Mouse (Mus musculus): ENCODE results near the gene Col27a1. TPM values are rescaled to one million over a fixed set of nuclear protein-coding genes. Genes with fewer than 3 reads are reported as not detected.

The Col27a1 gene
- polyA plus RNA-seq, 1 experiment from 2014 or later: 19.3 TPM

GRCm38 (mm10) chr4:63355877-63356665 is 142.3 kb downstream of the Col27a1 start, which contains the start of gene Orm3:
Gene Orm3 (plus strand): TSS chr4:63356162.
- Histone ChIP-seq H3K9me3 (no peaks in the 10 kb centered on the region), H3K4me3 (no peak within 1 kb of the TSS), H3K27ac (no peak within 1 kb of the TSS), H3K27me3 (no peaks in the 10 kb centered on the region), H3K36me3 (no peaks in the 10 kb centered on the region), H3K9ac (no peak within 1 kb of the TSS), H3K4me1 (no peaks in the 10 kb centered on the region), H3K4me2 (replicated peaks) (no peak within 1 kb of the TSS)
- 88% methylated on average over 4 of the region's 4 CpGs for WGBS
- ATAC-seq (ENCODE audit: insufficient number of reproducible peaks, insufficient read depth, low FRiP score, low TSS enrichment): no peak

- no peak overlapping the region for H3K4me3 ChIP-seq
- no peak for ATAC-seq (ENCODE audit: insufficient number of reproducible peaks, insufficient read depth, low FRiP score, low TSS enrichment)
- no peaks in the 10 kb centered on the region for H3K36me3 ChIP-seq
- H3K27ac ChIP-seq: no peak overlapping the region
- H3K4me2 ChIP-seq (replicated peaks): no peak overlapping the region
- H3K9ac ChIP-seq: no peak overlapping the region
- 56% methylated on average over 2 of the region's 2 CpGs for WGBS
- no peaks in the 10 kb centered on the region for H3K4me1 ChIP-seq
- H3K9me3 ChIP-seq: no peaks in the 10 kb centered on the region
- no peaks in the 10 kb centered on the region for H3K27me3 ChIP-seq
Measured at GRCm38 (mm10) chr4:63356981-63357570, 143.3 kb downstream of the Col27a1 start.

- Histone ChIP-seq H3K27me3 (no peaks in the 10 kb centered on the region), H3K4me1 (no peaks in the 10 kb centered on the region), H3K36me3 (no peaks in the 10 kb centered on the region), H3K27ac (no peak overlapping the region), H3K4me2 (replicated peaks) (no peak overlapping the region), H3K9ac (no peak overlapping the region), H3K4me3 (no peak overlapping the region), H3K9me3 (no peaks in the 10 kb centered on the region)
- 67% methylated on average over 6 of the region's 6 CpGs for WGBS
- no peak for ATAC-seq (ENCODE audit: insufficient number of reproducible peaks, insufficient read depth, low FRiP score, low TSS enrichment)
Measured at GRCm38 (mm10) chr4:63359861-63360260, 146.1 kb downstream of the Col27a1 start.

GRCm38 (mm10) chr4:63362150-63362549 is 148.3 kb downstream of the Col27a1 start, which contains the start of gene Orm2:
Gene Orm2 (plus strand): TSS chr4:63362449.
- Histone ChIP-seq H3K9ac (no peak within 1 kb of the TSS), H3K27ac (no peak within 1 kb of the TSS), H3K27me3 (no peaks in the 10 kb centered on the region), H3K36me3 (no peaks in the 10 kb centered on the region), H3K9me3 (no peaks in the 10 kb centered on the region), H3K4me1 (no peaks in the 10 kb centered on the region), H3K4me2 (replicated peaks) (no peak within 1 kb of the TSS), H3K4me3 (no peak within 1 kb of the TSS)
- WGBS: 93% methylated on average over 5 of the region's 5 CpGs
- no peak for ATAC-seq (ENCODE audit: insufficient number of reproducible peaks, insufficient read depth, low FRiP score, low TSS enrichment)

GRCm38 (mm10) chr4:63368577-63368976 is 154.8 kb downstream of the Col27a1 start:
- WGBS: 14% methylated on average over 4 of the region's 4 CpGs
- Histone ChIP-seq H3K9ac (no peak overlapping the region), H3K4me3 (no peak overlapping the region), H3K9me3 (no peaks in the 10 kb centered on the region), H3K27ac (no peak overlapping the region), H3K4me1 (no peaks in the 10 kb centered on the region), H3K4me2 (replicated peaks) (no peak overlapping the region), H3K36me3 (peaks cover 54% of the 10 kb centered on the region), H3K27me3 (no peaks in the 10 kb centered on the region)
- no peak for ATAC-seq (ENCODE audit: insufficient number of reproducible peaks, insufficient read depth, low FRiP score, low TSS enrichment)

GRCm38 (mm10) chr4:63370897-63371296 is 157.1 kb downstream of the Col27a1 start:
- 50% methylated on average over 7 of the region's 7 CpGs for WGBS
- H3K27me3 ChIP-seq: no peaks in the 10 kb centered on the region
- no peak for ATAC-seq (ENCODE audit: insufficient number of reproducible peaks, insufficient read depth, low FRiP score, low TSS enrichment)
- no peaks in the 10 kb centered on the region for H3K9me3 ChIP-seq
- H3K4me3 ChIP-seq: no peak overlapping the region
- no peak overlapping the region for H3K9ac ChIP-seq
- no peak overlapping the region for H3K4me2 ChIP-seq (replicated peaks)
- peaks cover 77% of the 10 kb centered on the region for H3K36me3 ChIP-seq
- no peak overlapping the region for H3K27ac ChIP-seq
- H3K4me1 ChIP-seq: no peaks in the 10 kb centered on the region

- no peak overlapping the region for H3K4me2 ChIP-seq (replicated peaks)
- H3K9me3 ChIP-seq: no peaks in the 10 kb centered on the region
- H3K4me1 ChIP-seq: no peaks in the 10 kb centered on the region
- no peak for ATAC-seq (ENCODE audit: insufficient number of reproducible peaks, insufficient read depth, low FRiP score, low TSS enrichment)
- no peaks in the 10 kb centered on the region for H3K27me3 ChIP-seq
- H3K9ac ChIP-seq: no peak overlapping the region
- WGBS: 65% methylated on average over 3 of the region's 3 CpGs
- H3K36me3 ChIP-seq: peaks cover 87% of the 10 kb centered on the region
- no peak overlapping the region for H3K4me3 ChIP-seq
- no peak overlapping the region for H3K27ac ChIP-seq
Measured at GRCm38 (mm10) chr4:63371890-63372289, 158.1 kb downstream of the Col27a1 start.

- Histone ChIP-seq H3K4me2 (replicated peaks) (no peak overlapping the region), H3K9ac (no peak overlapping the region), H3K36me3 (peaks cover 91% of the 10 kb centered on the region), H3K27ac (no peak overlapping the region), H3K4me3 (no peak overlapping the region), H3K4me1 (no peaks in the 10 kb centered on the region), H3K9me3 (no peaks in the 10 kb centered on the region), H3K27me3 (no peaks in the 10 kb centered on the region)
- WGBS: 87% methylated on average over 8 of the region's 8 CpGs
- ATAC-seq (ENCODE audit: insufficient number of reproducible peaks, insufficient read depth, low FRiP score, low TSS enrichment): no peak
Measured at GRCm38 (mm10) chr4:63373404-63373803, 159.6 kb downstream of the Col27a1 start.

- Histone ChIP-seq H3K4me3 (no peak overlapping the region), H3K27me3 (no peaks in the 10 kb centered on the region), H3K4me1 (no peaks in the 10 kb centered on the region), H3K9me3 (no peaks in the 10 kb centered on the region), H3K9ac (no peak overlapping the region), H3K27ac (no peak overlapping the region), H3K4me2 (replicated peaks) (no peak overlapping the region), H3K36me3 (peaks cover 94% of the 10 kb centered on the region)
- ATAC-seq (ENCODE audit: insufficient number of reproducible peaks, insufficient read depth, low FRiP score, low TSS enrichment): no peak
- 83% methylated on average over 12 of the region's 12 CpGs for WGBS
Measured at GRCm38 (mm10) chr4:63374331-63374730, 160.5 kb downstream of the Col27a1 start.

- no peak for ATAC-seq (ENCODE audit: insufficient number of reproducible peaks, insufficient read depth, low FRiP score, low TSS enrichment)
- Histone ChIP-seq H3K36me3 (peaks cover 93% of the 10 kb centered on the region), H3K9me3 (no peaks in the 10 kb centered on the region), H3K9ac (no peak overlapping the region), H3K27me3 (no peaks in the 10 kb centered on the region), H3K4me2 (replicated peaks) (no peak overlapping the region), H3K27ac (no peak overlapping the region), H3K4me3 (no peak overlapping the region), H3K4me1 (no peaks in the 10 kb centered on the region)
- WGBS: 72% methylated on average over 1 of the region's 1 CpGs
Measured at GRCm38 (mm10) chr4:63375367-63375766, 161.6 kb downstream of the Col27a1 start.

- H3K4me2 ChIP-seq (replicated peaks): no peak overlapping the region
- no peak overlapping the region for H3K4me3 ChIP-seq
- no peak for ATAC-seq (ENCODE audit: insufficient number of reproducible peaks, insufficient read depth, low FRiP score, low TSS enrichment)
- H3K4me1 ChIP-seq: no peaks in the 10 kb centered on the region
- no peak overlapping the region for H3K9ac ChIP-seq
- H3K36me3 ChIP-seq: peaks cover 97% of the 10 kb centered on the region
- H3K27me3 ChIP-seq: no peaks in the 10 kb centered on the region
- no peaks in the 10 kb centered on the region for H3K9me3 ChIP-seq
- 71% methylated on average over 7 of the region's 7 CpGs for WGBS
- no peak overlapping the region for H3K27ac ChIP-seq
Measured at GRCm38 (mm10) chr4:63377483-63377882, 163.7 kb downstream of the Col27a1 start.

GRCm38 (mm10) chr4:63382676-63383369 is 169.0 kb downstream of the Col27a1 start:
- 94% methylated on average over 4 of the region's 4 CpGs for whole genome bisulfite sequencing
- H3K9me3 ChIP-seq: no peaks in the 10 kb centered on the region
- H3K27me3 ChIP-seq: no peaks in the 10 kb centered on the region
- no peak overlapping the region for H3K9ac ChIP-seq
- H3K4me2 ChIP-seq (replicated peaks): no peak overlapping the region
- H3K36me3 ChIP-seq: peaks cover 84% of the 10 kb centered on the region
- H3K4me1 ChIP-seq: no peaks in the 10 kb centered on the region
- H3K4me3 ChIP-seq: no peak overlapping the region
- H3K27ac ChIP-seq: no peak overlapping the region
- no peak for ATAC-seq (ENCODE audit: insufficient number of reproducible peaks, insufficient read depth, low FRiP score, low TSS enrichment)

Data from embryonic facial prominence, embryonic 12.5 days (tissue).